8 mouse cellular contexts compared by ENCODE assay signal in the genomic region with DNA sequence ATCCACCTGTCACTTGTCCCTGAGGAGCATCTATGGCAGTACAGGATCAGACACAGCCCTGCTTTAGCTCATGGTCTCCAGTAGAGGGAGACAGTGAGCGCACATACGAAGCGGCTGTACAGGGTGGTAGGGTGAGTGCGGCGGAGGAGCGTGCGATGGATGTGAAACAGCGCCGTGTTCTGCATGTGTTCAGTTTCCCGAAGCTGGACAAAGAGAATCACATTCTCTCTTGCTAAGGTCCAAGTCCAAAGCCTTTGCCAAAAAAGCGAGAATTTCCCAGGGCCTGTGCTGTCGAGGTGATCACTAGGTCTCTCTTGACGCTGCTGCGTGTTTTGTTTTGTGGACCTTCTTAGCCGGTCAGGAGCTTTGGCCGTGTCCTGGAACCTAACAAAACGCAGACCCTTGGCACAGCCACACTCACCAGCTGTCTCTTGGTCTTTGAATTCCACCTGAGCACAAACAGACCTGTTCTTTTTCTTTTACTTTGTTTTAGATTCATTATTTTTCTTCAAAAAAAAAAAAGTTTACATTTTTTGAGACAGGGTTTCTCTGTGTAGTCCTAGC. TPM values are rescaled to one million over a fixed set of nuclear protein-coding genes. Genes with fewer than 3 reads are reported as not detected.
DNase-seq lines count a peak whose midpoint lies in the region; ATAC-seq lines count a peak whose summit lies in the region.

No protein-coding gene starts in this region.

- no peaks in the 10 kb centered on the region for H3K36me3 ChIP-seq in forebrain, embryonic 16.5 days (ENCODE audit: control insufficient read depth, insufficient read depth)
- no peaks in the 10 kb centered on the region for H3K36me3 ChIP-seq in hindbrain, embryonic 12.5 days

- no peaks in the 10 kb centered on the region for H3K9me3 ChIP-seq in forebrain, embryonic 16.5 days (ENCODE audit: control insufficient read depth, low read length)
- no peaks in the 10 kb centered on the region for H3K9me3 ChIP-seq in hindbrain, embryonic 12.5 days (replicated peaks)

- no peaks in the 10 kb centered on the region for H3K4me1 ChIP-seq in forebrain, embryonic 16.5 days (replicated peaks; ENCODE audit: control insufficient read depth, insufficient read depth, low read length)
- no peaks in the 10 kb centered on the region for H3K4me1 ChIP-seq in hindbrain, embryonic 12.5 days

- no peak overlapping the region for H3K27ac ChIP-seq in forebrain, embryonic 16.5 days (ENCODE audit: low read length)
- H3K27ac ChIP-seq in hindbrain, embryonic 12.5 days: no peak overlapping the region

- WGBS in forebrain, embryonic 16.5 days: 14% methylated on average over 17 of the region's 17 CpGs
- 28% methylated on average over 17 of the region's 17 CpGs for WGBS in hindbrain, embryonic 12.5 days

- H3K9ac ChIP-seq in forebrain, embryonic 16.5 days (replicated peaks; ENCODE audit: low read depth, low read length): peak overlapping the region; percentile 15; the same call in 1 of the 2 replicates
- H3K9ac ChIP-seq in hindbrain, embryonic 12.5 days: no peak overlapping the region

- DNase-seq in MN1 (ENCODE audit: low spot score): peak; percentile 95
- DNase-seq in cerebellum, adult 11-12 months: peak; percentile 63
- DNase-seq in layer of hippocampus, postnatal 10 days (ENCODE audit: low spot score in 2 of 2): peak; percentile 65 to 68
- DNase-seq in lung, postnatal 14 days: peak; percentile 66
- peak; percentile 90 for DNase-seq in retina, postnatal 1 day
- peak; percentile 60 to 71 for DNase-seq in thymus, postnatal 36 days

- H3K4me2 ChIP-seq in forebrain, embryonic 16.5 days (ENCODE audit: low read length): peak overlapping the region; percentile 52
- peak overlapping the region; percentile 48 for H3K4me2 ChIP-seq in hindbrain, embryonic 12.5 days (replicated peaks)

- peak overlapping the region; percentile 24 for H3K4me3 ChIP-seq in forebrain, embryonic 16.5 days (replicated peaks; ENCODE audit: low read length)
- 0 out of 2 replicates have a peak overlapping the region, but pooled peaks have one; percentile 12 for H3K4me3 ChIP-seq in hindbrain, embryonic 12.5 days

- H3K27me3 ChIP-seq in forebrain, embryonic 16.5 days (replicated peaks; ENCODE audit: control insufficient read depth, insufficient read depth, low read length): no peaks in the 10 kb centered on the region
- H3K27me3 ChIP-seq in hindbrain, embryonic 12.5 days: no peaks in the 10 kb centered on the region; the same call in 1 of the 2 replicates

- ATAC-seq in forebrain, embryonic 16.5 days: peak; percentile 95
- ATAC-seq in hindbrain, embryonic 12.5 days (ENCODE audit: low FRiP score): peak; percentile 77

RNA-seq across cellular contexts. Expression of gene Il5, which starts 15.2 kb away (rescaled TPM):
- polyA plus RNA-seq in forebrain, embryonic 16.5 days (2015; fragmentation: Nextera tagmentation; extraction: Ambion mirVana): not detected in 2 replicates
- not detected in 2 replicates for polyA plus RNA-seq in hindbrain, embryonic 12.5 days (2016; fragmentation: Nextera tagmentation; extraction: Ambion mirVana)
- total RNA-seq in layer of hippocampus, postnatal 10 days (2021): not detected

RNA-seq across cellular contexts. Expression of gene Rad50, which starts 28.6 kb away (rescaled TPM):
- polyA plus RNA-seq in forebrain, embryonic 16.5 days (2015; fragmentation: Nextera tagmentation; extraction: Ambion mirVana): 14.8 and 17.1 TPM in 2 replicates
- polyA plus RNA-seq in hindbrain, embryonic 12.5 days (2016; fragmentation: Nextera tagmentation; extraction: Ambion mirVana): 18.5 and 21.4 TPM in 2 replicates
- total RNA-seq in layer of hippocampus, postnatal 10 days (2021): 10 to 100 TPM in 1 of 2 experiments, 1 to 10 TPM in 1; 9.5 to 10.1 TPM

RNA-seq across cellular contexts. Expression of gene Irf1, which starts 34.0 kb away (rescaled TPM):
- polyA plus RNA-seq in forebrain, embryonic 16.5 days (2015; fragmentation: Nextera tagmentation; extraction: Ambion mirVana): 2.5 and 3.4 TPM in 2 replicates
- polyA plus RNA-seq in hindbrain, embryonic 12.5 days (2016; fragmentation: Nextera tagmentation; extraction: Ambion mirVana): 4.1 and 4.5 TPM in 2 replicates
- total RNA-seq in layer of hippocampus, postnatal 10 days (2021): 1 to 10 TPM; 5.1 to 5.7 TPM

RNA-seq across cellular contexts. Expression of gene Gm17334, which starts 37.2 kb away (rescaled TPM):
- 0.24 TPM in 1 of 2 replicates, not detected in the other for polyA plus RNA-seq in forebrain, embryonic 16.5 days (2015; fragmentation: Nextera tagmentation; extraction: Ambion mirVana)
- polyA plus RNA-seq in hindbrain, embryonic 12.5 days (2016; fragmentation: Nextera tagmentation; extraction: Ambion mirVana): not detected in 2 replicates
- not detected for total RNA-seq in layer of hippocampus, postnatal 10 days (2021)
